ENCODE assay signal across 7 mouse cellular contexts in genomic region chr6:136548041-136548770, GRCm38 (mm10). TPM values are rescaled to one million over a fixed set of nuclear protein-coding genes. Genes with fewer than 3 reads are reported as not detected.
DNase-seq lines count a peak whose midpoint lies in the region; ATAC-seq and TF ChIP-seq lines count a peak whose summit lies in the region.

No protein-coding gene starts in this region.

- peak overlapping the region; percentile 40; the same call in 1 of the 2 replicates for H3K9ac ChIP-seq in ES-Bruce4 (ENCODE audit: low read depth, poor library complexity, severe bottlenecking)
- no peak overlapping the region for H3K9ac ChIP-seq in forebrain, embryonic 11.5 days (ENCODE audit: low read length)
- H3K9ac ChIP-seq in hindbrain, embryonic 13.5 days: no peak overlapping the region
- 0 out of 2 replicates have a peak overlapping the region, but pooled peaks have one; percentile 25 for H3K9ac ChIP-seq in neural tube, embryonic 14.5 days (replicated peaks; ENCODE audit: low read depth, low read length)

- TF ChIP-seq CTCF in ES-Bruce4 (IDR thresholded peaks at IDR 0.05; ENCODE audit: low read depth, low read length): no peak

- H3K27ac ChIP-seq in ES-Bruce4 (ENCODE audit: insufficient read depth, low read length): no peak overlapping the region; the same call in 1 of the 2 replicates
- peak overlapping the region; percentile 74 for H3K27ac ChIP-seq in forebrain, embryonic 11.5 days (ENCODE audit: low read depth, low read length)
- peak overlapping the region; percentile 94 for H3K27ac ChIP-seq in hindbrain, embryonic 13.5 days
- H3K27ac ChIP-seq in neural tube, embryonic 14.5 days (ENCODE audit: low read depth, low read length): peak overlapping the region; percentile 87

- no peaks in the 10 kb centered on the region for H3K27me3 ChIP-seq in ES-Bruce4 (ENCODE audit: control insufficient read depth, insufficient read depth, low read length, poor library complexity, severe bottlenecking)
- H3K27me3 ChIP-seq in forebrain, embryonic 11.5 days (ENCODE audit: control insufficient read depth, insufficient read depth, low read length): no peaks in the 10 kb centered on the region
- H3K27me3 ChIP-seq in hindbrain, embryonic 13.5 days: no peaks in the 10 kb centered on the region
- no peaks in the 10 kb centered on the region for H3K27me3 ChIP-seq in neural tube, embryonic 14.5 days (ENCODE audit: control insufficient read depth, insufficient read depth, low read length)

- peaks cover 5% of the 10 kb centered on the region for H3K4me1 ChIP-seq in ES-Bruce4 (ENCODE audit: control insufficient read depth, insufficient read depth, low read length)
- no peaks in the 10 kb centered on the region; the same call in 1 of the 2 replicates for H3K4me1 ChIP-seq in forebrain, embryonic 11.5 days (replicated peaks; ENCODE audit: control insufficient read depth, insufficient read depth, low read length)
- peaks cover 37% of the 10 kb centered on the region for H3K4me1 ChIP-seq in hindbrain, embryonic 13.5 days (replicated peaks)
- peaks cover 25% of the 10 kb centered on the region for H3K4me1 ChIP-seq in neural tube, embryonic 14.5 days (ENCODE audit: control insufficient read depth, insufficient read depth, low read length)

- H3K36me3 ChIP-seq in ES-Bruce4 (ENCODE audit: control insufficient read depth, insufficient read depth, low read length, poor library complexity, severe bottlenecking): no peaks in the 10 kb centered on the region
- H3K36me3 ChIP-seq in forebrain, embryonic 11.5 days (ENCODE audit: control insufficient read depth, insufficient read depth, low read length): no peaks in the 10 kb centered on the region
- no peaks in the 10 kb centered on the region for H3K36me3 ChIP-seq in hindbrain, embryonic 13.5 days
- no peaks in the 10 kb centered on the region for H3K36me3 ChIP-seq in neural tube, embryonic 14.5 days (ENCODE audit: control insufficient read depth, insufficient read depth, low read length)

- no peak overlapping the region for H3K4me2 ChIP-seq in forebrain, embryonic 11.5 days (ENCODE audit: low read depth, low read length, severe bottlenecking)
- H3K4me2 ChIP-seq in hindbrain, embryonic 13.5 days: peak overlapping the region; percentile 21; the same call in 1 of the 2 replicates
- 0 out of 2 replicates have a peak overlapping the region, but pooled peaks have one; percentile 6 for H3K4me2 ChIP-seq in neural tube, embryonic 14.5 days (ENCODE audit: low read depth, low read length)

- no peak overlapping the region for H3K4me3 ChIP-seq in ES-Bruce4 (ENCODE audit: low read depth, low read length)
- no peak overlapping the region for H3K4me3 ChIP-seq in forebrain, embryonic 11.5 days (ENCODE audit: low read depth, low read length)
- no peak overlapping the region for H3K4me3 ChIP-seq in hindbrain, embryonic 13.5 days
- no peak overlapping the region for H3K4me3 ChIP-seq in neural tube, embryonic 14.5 days (ENCODE audit: low read depth, low read length)

- no peaks in the 10 kb centered on the region for H3K9me3 ChIP-seq in ES-Bruce4 (replicated peaks; ENCODE audit: control insufficient read depth, insufficient read depth, low read length, poor library complexity, severe bottlenecking)
- no peaks in the 10 kb centered on the region for H3K9me3 ChIP-seq in forebrain, embryonic 11.5 days (ENCODE audit: control insufficient read depth, low read length)
- H3K9me3 ChIP-seq in hindbrain, embryonic 13.5 days: no peaks in the 10 kb centered on the region
- no peaks in the 10 kb centered on the region for H3K9me3 ChIP-seq in neural tube, embryonic 14.5 days (ENCODE audit: control insufficient read depth, low read length)

- ATAC-seq in forebrain, embryonic 11.5 days (replicated peaks; ENCODE audit: low FRiP score): peak; percentile 83
- peak; percentile 87 for ATAC-seq in hindbrain, embryonic 13.5 days (ENCODE audit: low FRiP score)
- ATAC-seq in neural tube, embryonic 14.5 days (ENCODE audit: low read depth): peak; percentile 82

- DNase-seq in adrenal gland, postnatal 14 days: peak; percentile 65
- no peak for DNase-seq in forebrain, embryonic 11.5 days (ENCODE audit: low spot score)
- DNase-seq in left cerebral cortex, adult 18-20 months (ENCODE audit: low spot score in 2 of 2): peak; percentile 76 to 82
- no peak for DNase-seq in urinary bladder, adult 18-20 months (ENCODE audit: low spot score in 2 of 2)

- TF ChIP-seq EP300 in ES-Bruce4 (IDR thresholded peaks at IDR 0.05; ENCODE audit: insufficient read depth, low read depth, low read length): no peak

- TF ChIP-seq POLR2A in ES-Bruce4 (IDR thresholded peaks at IDR 0.05; ENCODE audit: insufficient read depth, low read length): no peak

- 43% methylated on average over 6 of the region's 6 CpGs for whole genome bisulfite sequencing in forebrain, embryonic 11.5 days
- WGBS in hindbrain, embryonic 13.5 days: 22% methylated on average over 6 of the region's 6 CpGs
- 29% methylated on average over 6 of the region's 6 CpGs for WGBS in neural tube, embryonic 14.5 days

RNA-seq across cellular contexts. Expression of gene Atf7ip, which starts 42.2 kb away (rescaled TPM):
- 110 and 114 TPM in 2 replicates for polyA plus RNA-seq in ES-Bruce4 (2011; ENCODE audit: insufficient read depth, insufficient read length, low read depth, missing spikeins)
- total RNA-seq in adrenal gland, postnatal 14 days (2021): 82.0 and 103 TPM in 2 replicates
- polyA plus RNA-seq in forebrain, embryonic 11.5 days (2014; fragmentation: Nextera tagmentation; extraction: Ambion mirVana): 57.8 and 66.6 TPM in 2 replicates
- 43.3 and 43.5 TPM in 2 replicates for polyA plus RNA-seq in hindbrain, embryonic 13.5 days (2015; fragmentation: Nextera tagmentation; extraction: Ambion mirVana)
- 100 to 1,000 TPM in 1 of 2 experiments, 10 to 100 TPM in 1; 94.9 to 124 TPM for total RNA-seq in left cerebral cortex, adult 18-20 months (2021)
- polyA plus RNA-seq in neural tube, embryonic 14.5 days (2014; fragmentation: Nextera tagmentation; extraction: Ambion mirVana): 49.2 and 59.5 TPM in 2 replicates

Comparison
In these comparisons a context has a peak if more than half of its experiments do, and no peak if none do; other contexts are left out.
1. H3K9ac ChIP-seq: peak in ES-Bruce4 (single experiment) and neural tube, embryonic 14.5 days (single experiment); none in forebrain, embryonic 11.5 days (single experiment) and hindbrain, embryonic 13.5 days (single experiment).
2. DNase-seq: peak in adrenal gland, postnatal 14 days (single experiment) and left cerebral cortex, adult 18-20 months (2 of 2); none in forebrain, embryonic 11.5 days (single experiment) and urinary bladder, adult 18-20 months (0 of 2).
3. Peak in every context shown above with its lines, with median percentiles within 50 percentile points of each other: ATAC-seq.